Mouse (Mus musculus) c-Kit-positive CD71-negative TER-119-negative erythroid progenitor cells, embryonic 14.5 days (primary cell): ENCODE data around the gene Shcbp1l.
"Not testable (repeated sequence)": the region's sequence is repeated elsewhere in the genome, so short reads cannot be mapped to it uniquely, and the experiment has no call there.

Experiments used
- DNase-seq: peaks from one replicate; pipeline ENCODE4 v3.0.0-alpha.2; 2013; ENCODE audit warnings: low read depth

Shcbp1l gene

DNA sequence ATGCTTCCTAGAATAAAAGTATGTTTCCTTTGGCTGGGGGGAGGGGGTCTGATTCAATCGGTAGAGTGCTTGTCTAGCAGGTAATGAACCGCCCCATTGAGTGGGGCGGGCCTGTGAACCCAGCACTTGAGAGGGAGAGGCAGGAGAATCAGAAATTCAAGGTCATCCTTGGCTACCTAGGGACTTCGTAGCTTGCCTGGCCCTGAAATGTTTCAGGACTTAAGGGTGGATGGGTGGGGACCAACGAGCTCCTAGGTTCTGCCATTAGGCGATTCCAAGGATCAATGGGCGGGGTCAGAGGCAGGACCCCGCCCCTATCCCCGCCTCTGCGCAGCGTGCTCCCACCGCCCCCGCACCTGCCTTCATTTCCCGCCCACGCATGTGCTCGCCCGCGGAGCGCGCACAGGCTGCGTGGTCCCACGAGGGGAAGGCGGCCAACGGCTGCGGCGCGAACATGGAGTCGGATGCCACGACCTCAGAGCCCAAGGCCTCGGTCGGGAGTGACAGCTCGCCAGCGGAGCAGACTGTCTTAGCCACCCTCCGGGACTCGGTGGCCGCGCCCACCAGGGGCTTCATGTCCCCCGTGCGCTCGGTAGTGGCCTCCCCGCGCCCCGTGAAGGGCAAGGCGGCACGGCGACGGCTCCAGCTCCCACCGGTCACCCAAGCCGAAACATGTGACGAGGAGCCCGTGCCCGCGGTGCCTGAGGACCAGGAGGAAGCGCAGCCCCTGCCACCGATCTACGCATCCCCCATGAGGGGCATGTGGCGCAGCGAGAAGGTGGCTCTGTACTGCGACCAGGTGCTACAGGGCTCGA lies at the start of gene Shcbp1l:
TSS of gene Shcbp1l (plus strand) at position 393 of the 815 bp plus-strand sequence.
- DNase-seq = peak; percentile 73

DNA sequence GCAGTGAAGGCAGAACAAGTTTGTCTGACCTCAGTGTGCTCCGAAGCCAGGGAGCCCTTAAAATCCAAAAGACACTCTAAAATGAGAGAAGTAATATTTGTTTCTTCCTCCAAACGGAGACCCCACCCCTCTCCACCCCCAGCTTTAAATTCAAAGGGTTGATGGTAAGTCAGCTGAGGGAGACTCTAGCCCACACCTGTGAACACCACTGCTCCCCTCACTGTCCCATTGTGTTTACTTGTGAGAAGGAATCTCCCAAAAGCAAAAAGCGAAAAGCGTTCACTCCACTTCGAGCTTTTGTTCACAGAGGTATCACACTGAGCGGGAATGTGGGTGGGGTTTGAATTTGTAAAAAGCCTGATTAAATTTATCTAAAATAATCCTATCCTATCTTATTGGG lies 48.5 kb upstream of the Shcbp1l start:
- no peak for DNase-seq

DNA sequence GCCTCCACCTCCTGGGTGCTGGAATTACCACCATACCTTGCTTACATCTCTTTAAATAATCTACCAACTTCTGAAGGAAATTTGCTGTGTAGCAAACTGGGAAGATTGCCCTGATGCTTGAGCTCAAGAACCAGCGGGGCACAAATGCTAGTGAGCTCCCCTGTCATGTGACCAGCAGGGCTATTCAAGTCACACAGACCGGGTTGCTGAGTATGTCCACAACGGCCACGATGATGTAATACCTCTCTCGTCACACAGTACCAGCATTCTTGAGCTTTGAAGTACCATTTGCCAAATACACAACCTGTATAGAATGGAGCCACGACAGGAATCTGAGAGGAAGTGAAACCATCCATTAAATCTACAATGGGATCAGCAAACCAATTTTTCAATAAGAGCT lies 46.4 kb upstream of the Shcbp1l start:
- DNase-seq = no peak

DNA sequence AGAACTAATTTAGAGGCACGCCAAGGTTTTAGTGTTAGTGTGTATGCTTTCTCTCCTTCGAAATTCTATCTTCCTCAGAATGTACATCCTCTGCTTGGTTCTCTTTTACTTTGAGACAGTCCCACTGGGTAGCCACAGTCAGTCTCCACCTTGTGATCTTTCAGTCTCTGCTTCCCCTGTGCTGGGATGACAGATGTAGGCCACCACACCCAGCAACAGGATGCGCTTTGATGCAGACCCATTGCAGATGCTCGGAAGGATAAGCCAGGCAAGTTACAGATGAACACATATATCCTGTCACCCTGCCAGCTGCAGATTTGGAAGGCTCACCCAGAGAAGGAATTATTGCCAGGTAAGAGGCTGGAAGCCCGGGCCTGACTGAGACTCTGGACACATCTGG lies 45.1 kb upstream of the Shcbp1l start:
- DNase-seq = no peak

DNA sequence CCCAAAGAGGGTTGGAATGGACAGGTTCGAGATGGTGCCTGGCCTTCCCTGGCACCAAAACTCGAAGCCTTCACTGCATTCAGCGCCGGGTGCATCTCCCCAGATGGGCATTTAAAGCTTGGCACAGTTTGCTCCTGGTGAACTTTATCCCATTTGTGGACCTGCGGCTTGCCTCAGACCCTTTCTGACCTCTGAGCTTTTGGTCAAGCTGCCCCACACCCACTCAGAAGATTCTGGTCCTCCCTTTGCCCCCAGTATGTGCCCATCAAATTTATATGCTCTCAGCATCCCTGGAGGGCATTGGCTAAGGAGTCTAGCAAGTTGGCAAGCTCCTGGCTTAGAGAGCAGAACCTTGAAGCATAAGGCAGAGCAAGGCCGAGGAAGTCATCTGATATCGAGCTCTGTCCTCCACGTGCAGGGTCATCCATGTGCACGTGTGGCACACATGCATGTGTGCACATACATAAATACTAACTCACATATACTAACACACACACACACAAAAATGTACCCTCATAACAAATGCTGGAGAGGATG lies 44.1 kb upstream of the Shcbp1l start:
- DNase-seq = no peak

DNA sequence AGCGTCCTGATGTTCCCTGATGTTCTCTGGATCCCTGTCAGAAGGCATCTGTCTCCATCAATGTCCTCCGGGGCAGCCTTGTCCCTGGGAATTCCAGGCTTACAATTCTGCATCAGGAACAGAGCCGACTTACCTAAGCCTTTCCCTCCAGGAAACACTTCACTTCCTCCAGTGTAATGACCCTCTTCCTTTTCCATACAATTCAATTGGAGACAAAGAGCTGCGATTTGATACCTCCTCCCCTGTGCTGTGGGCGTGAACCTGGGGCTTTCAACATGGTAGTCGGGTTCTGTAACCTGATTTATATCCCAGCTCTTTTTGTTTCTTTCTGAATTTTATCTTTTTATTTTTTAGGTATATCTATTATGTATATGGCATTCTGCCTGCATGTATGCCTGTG lies 39.9 kb upstream of the Shcbp1l start:
- DNase-seq = no peak

DNA sequence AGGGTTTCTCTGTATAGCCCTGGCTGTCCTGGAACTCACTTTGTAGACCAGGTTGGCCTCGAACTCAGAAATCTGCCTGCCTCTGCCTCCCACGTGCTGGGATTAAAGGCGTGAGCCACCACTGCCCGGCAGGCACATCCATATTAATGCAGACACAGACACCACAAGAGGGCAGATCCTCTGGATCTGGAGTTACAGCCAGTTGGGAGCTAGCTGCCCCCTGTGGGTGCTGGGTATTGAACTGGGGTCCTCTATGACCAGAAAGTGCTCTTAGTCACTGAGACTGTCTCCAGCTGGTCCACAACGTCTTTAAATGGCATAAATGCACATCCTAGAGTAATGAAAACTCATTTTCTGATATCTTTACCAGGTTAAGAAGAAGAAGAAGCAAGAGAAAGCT lies 39.3 kb upstream of the Shcbp1l start:
- not testable (repeated sequence) for DNase-seq

DNA sequence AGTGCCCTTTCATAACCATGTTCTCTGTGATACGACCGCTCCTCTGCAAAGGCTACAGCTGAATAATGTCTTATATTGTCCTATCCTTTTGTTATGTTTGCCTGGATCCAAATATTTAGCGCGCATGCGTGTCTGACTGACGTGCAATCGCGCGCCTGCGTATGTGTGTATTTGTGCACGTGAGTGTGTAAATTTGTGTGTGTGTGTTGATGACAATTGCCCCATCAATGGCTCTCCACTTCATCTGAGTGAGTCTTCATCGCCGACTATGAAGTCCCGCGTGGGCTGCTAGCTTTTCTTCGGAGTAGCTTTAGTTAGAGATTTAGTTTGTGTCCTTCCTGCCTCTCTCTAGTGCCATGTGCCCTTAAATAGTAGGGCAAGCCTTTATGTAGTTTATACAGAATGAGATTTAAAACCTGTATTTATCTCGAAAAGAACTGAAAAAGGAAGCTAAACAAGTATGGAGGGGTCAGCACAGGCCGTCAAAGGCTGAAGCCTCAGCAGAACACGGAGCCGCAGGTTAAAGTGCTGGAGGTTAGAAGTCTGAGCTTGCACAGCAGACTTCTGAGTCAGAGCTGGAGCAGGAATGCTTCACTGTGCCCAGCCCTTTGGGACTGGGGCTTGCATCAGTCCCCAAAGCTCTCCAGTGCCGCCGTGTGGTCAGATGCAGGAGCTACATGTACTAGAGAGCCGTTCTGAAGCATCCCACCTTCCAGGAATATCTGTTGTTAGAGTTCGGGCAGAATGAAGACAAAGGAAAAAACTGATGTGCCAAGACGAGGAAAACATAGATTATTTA lies 38.5 kb upstream of the Shcbp1l start:
- DNase-seq = peak; percentile 44

DNA sequence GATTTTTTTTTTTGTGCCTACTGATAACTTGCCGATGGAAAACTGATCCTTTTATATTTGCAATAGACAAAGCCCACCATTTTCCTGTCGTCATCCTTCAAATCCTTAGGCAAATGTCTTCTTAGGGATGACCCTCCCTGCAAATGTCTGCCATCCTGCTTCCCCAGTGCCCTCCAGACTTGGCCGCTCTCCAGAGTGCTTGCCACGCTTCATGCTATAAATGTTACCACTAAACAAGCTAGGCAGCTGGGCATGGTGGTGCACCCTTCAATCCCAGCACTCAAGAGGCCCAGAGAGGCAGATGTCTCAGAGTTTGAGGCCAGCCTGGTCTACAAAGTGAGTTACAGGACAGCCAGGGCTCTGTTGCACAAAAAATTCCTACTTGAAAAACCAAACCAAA lies 29.3 kb upstream of the Shcbp1l start:
- not testable (repeated sequence) for DNase-seq

DNA sequence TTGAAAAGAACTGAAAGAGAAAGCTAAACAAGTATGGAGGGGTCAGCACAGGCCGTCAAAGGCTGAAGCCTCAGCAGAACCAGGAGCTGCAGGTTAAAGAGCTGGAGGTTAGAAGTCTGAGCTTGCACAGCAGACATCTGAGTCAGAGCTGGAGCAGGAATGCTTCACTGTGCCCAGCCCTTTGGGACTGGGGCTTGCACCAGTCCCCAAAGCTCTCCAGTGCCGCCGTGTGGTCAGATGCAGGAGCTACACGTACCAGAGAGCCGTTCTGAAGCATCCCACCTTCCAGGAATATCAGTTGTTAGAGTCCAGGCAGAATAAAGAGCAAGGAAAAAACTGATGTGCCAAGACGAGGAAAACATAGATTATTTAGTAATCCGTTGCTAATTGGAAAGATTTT lies 23.2 kb upstream of the Shcbp1l start:
- DNase-seq = peak; percentile 55

DNA sequence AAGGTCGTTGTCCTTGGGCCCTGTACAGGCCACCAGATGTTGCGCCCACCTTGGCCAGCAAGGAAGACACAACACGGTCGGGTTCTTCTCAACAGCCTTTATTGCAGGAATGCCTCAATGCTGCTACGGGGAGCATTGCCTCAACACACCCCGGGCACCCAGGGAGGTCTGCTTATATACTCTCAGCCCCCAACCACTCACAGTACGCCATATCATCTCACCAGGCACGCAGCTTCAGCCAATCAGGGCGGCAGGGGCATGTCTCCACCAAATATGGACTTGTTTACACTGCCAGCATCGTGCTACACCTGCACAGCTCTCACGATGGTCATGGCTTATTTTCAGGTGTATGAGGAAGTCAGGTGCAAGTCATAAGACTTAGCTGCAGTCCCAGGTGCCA lies 17.3 kb upstream of the Shcbp1l start:
- DNase-seq = not testable (repeated sequence)

DNA sequence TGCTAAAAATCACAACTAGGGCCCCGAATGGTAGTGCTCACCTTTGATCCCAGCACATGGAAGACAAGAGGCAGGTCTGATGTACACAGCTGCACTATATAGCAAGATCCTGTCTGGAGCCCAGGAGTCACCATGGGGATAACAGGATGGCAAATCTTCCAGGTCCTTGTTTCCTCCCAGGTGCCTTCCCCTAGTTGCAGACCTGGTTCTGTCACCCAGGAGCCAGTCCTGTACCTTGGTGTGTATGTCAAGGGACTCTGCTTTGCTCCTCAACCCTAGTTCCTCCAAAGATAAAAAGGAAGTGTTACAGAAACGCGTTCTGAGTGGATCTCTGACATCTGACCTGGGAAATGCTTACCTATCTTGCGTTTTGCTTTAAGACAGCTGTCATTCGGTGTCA lies 16.7 kb upstream of the Shcbp1l start:
- DNase-seq = not testable (repeated sequence)

DNA sequence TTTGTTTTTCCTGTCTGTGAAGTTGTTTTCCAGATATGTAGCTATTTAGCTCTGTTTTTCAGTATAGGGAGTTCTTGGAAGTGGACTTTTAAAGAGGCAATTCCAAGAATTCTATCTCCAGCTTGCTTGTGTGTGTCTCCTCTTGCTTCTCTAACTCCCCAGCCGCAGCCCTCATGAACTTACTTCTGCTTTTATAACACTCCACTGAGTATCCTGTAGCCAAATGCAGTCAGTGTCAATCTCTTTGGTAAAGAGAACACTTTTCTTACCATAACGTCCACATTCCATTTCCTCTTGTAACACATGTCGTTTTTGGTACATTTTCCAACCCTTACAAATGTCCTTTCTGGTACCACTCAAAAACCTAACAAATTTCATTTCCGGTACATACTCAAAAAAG lies 14.0 kb upstream of the Shcbp1l start:
- not testable (repeated sequence) for DNase-seq

DNA sequence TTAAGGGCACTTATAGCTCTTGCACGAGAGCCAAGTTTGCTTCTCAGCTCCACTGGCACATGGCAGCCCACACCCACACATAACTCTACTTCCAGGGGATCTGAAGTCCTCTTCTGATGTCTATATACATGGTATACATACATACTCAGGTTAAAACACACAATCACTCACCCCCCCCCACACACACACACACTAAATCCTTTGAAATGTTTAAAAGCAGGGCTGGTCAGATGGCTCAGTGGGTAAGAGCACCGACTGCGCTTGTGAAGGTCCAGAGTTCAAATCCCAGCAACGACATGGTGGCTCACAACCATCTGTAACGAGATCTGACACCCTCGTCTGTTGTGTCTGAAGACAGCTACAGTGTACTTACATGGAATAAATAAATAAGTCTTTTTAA lies 13.2 kb upstream of the Shcbp1l start:
- DNase-seq = no peak

DNA sequence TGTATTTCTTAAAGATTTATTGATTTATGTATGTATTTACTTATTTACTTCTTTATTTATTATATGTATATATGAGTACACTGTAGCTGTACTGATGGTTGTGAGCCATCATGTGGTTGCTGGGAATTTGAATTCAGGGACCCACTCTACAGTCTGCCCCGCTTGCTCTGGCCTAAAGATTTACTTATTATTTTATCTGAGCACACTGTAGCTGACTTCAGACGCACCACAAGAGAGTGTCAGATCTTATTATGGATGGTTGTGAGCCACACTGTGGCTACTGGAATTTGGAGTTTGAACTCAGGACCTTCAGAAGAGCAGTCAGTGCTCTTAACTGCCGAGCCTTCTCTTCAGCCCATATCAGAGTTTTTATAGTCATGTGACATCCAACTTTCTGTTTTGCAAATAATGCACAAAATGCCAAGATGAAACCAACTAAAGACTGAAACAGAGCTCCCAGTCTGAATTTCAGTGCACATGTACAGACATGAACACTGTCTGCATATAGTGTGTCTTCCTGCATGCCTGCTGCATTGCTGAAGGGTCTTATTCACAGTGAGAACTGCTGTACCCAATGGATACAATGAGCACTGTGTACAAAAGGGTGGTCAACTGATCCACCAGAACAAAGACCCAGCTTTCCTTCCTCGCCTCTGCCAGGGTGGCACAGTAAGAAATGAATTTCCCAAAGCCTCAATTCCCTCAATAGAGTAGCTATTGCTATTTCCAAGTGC lies 12.1 kb upstream of the Shcbp1l start:
- DNase-seq = not testable (repeated sequence)

DNA sequence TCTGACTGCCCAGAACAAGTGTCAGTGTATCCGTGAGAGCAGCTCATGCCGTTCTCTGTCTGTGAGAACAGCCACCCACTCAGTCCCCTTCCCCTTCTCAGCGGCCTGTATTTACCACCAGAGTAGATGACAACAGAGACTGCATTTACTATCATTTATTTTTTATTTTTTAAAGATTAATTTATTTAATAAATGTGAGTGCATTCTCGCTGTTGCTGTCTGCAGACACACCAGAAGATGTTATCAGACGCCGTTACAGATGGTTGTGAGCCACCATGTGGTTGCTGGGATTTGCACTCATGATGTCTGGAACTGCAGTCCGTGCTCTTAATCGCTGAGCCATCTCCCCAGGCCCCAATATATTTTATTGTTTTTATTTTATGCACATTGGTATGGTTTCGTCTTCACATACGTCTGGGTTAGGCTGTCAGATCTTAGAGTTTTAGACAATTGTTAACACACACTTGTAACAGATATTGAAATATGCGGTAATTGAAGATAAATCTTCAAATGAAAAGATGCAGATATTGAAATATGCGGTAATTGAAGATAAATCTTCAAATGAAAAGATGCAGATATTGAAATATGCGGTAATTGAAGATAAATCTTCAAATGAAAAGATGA lies 11.5 kb upstream of the Shcbp1l start:
- DNase-seq = not testable (repeated sequence)

DNA sequence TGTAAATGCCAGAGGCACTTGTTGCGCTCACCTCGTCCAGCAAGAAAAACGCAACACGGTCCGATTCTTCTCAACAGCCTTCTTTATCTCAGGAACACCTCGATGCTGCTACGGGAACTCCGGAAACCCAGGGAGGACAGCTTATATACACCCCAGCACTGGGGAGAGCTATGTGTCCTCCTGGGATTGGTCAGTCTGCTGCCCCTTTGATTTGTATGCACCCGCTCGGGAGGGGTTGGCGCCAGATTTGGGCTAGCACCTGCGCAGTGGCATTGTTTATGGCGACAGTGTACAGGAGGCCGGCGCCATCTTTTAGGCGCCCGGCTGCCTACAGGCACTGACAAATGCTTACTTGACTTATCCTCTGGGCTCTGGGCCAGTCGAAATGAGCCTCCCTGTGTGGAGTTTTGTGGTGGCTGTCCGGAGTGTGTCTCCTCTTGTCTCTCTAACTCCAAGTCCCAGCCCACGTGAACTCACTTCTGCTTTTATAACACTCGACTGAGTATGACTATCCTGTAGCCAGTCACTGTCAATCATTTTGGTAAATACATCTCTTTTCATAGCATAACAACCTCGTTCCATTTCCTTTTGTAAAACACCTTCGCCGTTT lies 10.7 kb upstream of the Shcbp1l start:
- not testable (repeated sequence) for DNase-seq

DNA sequence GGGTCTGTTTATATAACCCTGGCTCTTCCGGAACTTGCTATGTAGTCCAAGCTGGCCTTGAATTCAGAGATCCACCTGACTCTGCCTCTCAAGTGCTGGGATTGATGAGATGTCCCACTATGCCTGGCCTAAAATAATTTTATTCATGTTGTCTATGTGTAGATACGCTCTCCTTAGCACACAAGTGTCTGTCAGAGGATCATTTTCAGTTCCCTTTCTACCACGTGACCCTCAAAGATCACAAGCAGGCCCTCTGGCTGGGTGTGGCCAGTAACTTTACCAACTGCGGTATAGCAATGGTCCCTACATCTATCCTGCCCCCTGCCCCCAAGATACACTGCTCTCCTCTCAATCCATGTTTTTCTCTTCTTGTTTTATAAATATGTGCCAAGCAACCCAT lies 10.0 kb upstream of the Shcbp1l start:
- DNase-seq = peak; percentile 40

DNA sequence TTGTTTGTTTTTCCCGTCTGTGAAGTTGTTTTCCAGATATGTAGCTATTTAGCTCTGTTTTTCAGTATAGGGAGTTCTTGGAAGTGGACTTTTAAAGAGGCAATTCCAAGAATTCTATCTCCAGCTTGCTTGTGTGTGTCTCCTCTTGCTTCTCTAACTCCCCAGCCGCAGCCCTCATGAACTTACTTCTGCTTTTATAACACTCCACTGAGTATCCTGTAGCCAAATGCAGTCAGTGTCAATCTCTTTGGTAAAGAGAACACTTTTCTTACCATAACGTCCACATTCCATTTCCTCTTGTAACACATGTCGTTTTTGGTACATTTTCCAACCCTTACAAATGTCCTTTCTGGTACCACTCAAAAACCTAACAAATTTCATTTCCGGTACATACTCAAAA lies 9.2 kb upstream of the Shcbp1l start:
- not testable (repeated sequence) for DNase-seq

DNA sequence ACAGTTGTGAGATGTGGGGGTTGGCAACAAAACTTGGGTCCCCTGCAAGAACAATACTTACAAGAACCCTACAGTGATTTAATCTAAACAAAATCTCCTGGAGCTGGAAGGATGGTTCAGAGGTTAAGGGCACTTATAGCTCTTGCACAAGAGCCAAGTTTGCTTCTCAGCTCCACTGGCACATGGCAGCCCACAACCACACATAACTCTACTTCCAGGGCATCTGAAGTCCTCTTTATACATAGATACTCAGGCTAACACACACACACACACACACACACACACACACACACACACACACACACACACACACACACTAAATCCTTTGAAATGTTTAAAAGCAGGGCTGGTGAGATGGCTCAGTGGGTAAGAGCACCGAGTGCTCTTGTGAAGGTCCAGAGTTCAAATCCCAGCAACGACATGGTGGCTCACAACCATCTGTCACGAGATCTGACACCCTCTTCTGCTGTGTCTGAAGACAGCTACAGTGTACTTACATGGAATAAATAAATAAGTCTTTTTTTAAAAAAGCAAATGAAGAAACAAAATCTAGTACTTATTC lies 8.6 kb upstream of the Shcbp1l start:
- not testable (repeated sequence) for DNase-seq

DNA sequence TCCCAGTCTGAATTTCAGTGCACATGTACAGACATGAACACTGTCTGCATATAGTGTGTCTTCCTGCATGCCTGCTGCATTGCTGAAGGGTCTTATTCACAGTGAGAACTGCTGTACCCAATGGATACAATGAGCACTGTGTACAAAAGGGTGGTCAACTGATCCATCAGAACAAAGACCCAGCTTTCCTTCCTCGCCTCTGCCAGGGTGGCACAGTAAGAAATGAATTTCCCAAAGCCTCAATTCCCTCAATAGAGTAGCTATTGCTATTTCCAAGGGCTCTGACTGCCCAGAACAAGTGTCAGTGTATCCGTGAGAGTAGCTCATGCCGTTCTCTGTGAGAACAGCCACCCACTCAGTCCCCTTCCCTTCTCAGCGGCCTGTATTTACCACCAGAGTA lies 7.2 kb upstream of the Shcbp1l start:
- DNase-seq = not testable (repeated sequence)
